Comparison of ENCODE assay signal across 8 mouse cellular contexts in genomic region chr11:6291401-6292115, GRCm38 (mm10). TPM values are rescaled to one million over a fixed set of nuclear protein-coding genes. Genes with fewer than 3 reads are reported as not detected.
DNase-seq lines count a peak whose midpoint lies in the region; ATAC-seq lines count a peak whose summit lies in the region.

TSS of gene Ogdh (plus strand) at chr11:6291633.

- peak; percentile 99 for DNase-seq in adipocyte (ENCODE audit: low spot score)
- DNase-seq in embryo, embryonic 10 days (ENCODE audit: low spot score) = peak; percentile 100
- DNase-seq in gastrocnemius, postnatal 10 days = peak; percentile 99
- peak; percentile 100 for DNase-seq in induced T-regulatory cell, adult 2 months (ENCODE audit: low read depth)
- peak; percentile 92 to 98 for DNase-seq in left cerebral cortex, adult 9 months (ENCODE audit: low spot score in 2 of 2)
- DNase-seq in right cerebral cortex, postnatal 14 days = peak; percentile 99
- DNase-seq in urinary bladder, postnatal 36 days (ENCODE audit: low spot score in 2 of 2) = peak; percentile 98

- ATAC-seq in megakaryocyte progenitor cell, adult 5-6 weeks (replicated peaks; ENCODE audit: poor library complexity) = peak; percentile 88

RNA-seq across cellular contexts. Expression of gene Ogdh, which starts in this region (rescaled TPM):
- 100 to 1,000 TPM; 437 to 480 TPM for total RNA-seq in gastrocnemius, postnatal 10 days (2021)
- 110 and 113 TPM in 2 replicates for total RNA-seq in megakaryocyte progenitor cell, adult 5-6 weeks (2015)
- total RNA-seq in megakaryocyte progenitor cell, adult 5-6 weeks (2017) = 84.7 and 91.1 TPM in 2 replicates

Comparison
In these comparisons a context has a peak if more than half of its experiments do, and no peak if none do; other contexts are left out.
1. Peak in every context shown above with its lines: DNase-seq and ATAC-seq.